ENCODE assay signal across 19 mouse cellular contexts in genomic region chr11:49081886-49082285, GRCm38 (mm10). TPM values are rescaled to one million over a fixed set of nuclear protein-coding genes. Genes with fewer than 3 reads are reported as not detected.
DNase-seq lines count a peak whose midpoint lies in the region; ATAC-seq and TF ChIP-seq lines count a peak whose summit lies in the region.
"Had no signal": no experiment of that assay in that cellular context is flagged by ENCODE, and none has a peak within 500 bp of the region (broad histone marks: within the 10 kb centered on the region; RNA-seq: fewer than 3 reads in every experiment).

No protein-coding gene starts in this region.

- in situ Hi-C loops in CH12.LX (cut with MboI; ENCODE audit: low pct_ligation_motif_present, low pct_unique_long_range_greater_than_20kb, low sequenced_read_pairs): no loop called here

- H3K79me2 ChIP-seq in CH12.LX (replicated peaks; ENCODE audit: control insufficient read depth, extremely low read depth, insufficient read depth, poor library complexity, severe bottlenecking): no peaks in the 10 kb centered on the region

- H3K4me3 ChIP-seq in CH12.LX (replicated peaks in 1 of 3; ENCODE audit: low read depth in 2 of 3, low read length in 2 of 3, poor library complexity in 1 of 3): no peak overlapping the region
- no peak overlapping the region for H3K4me3 ChIP-seq in bone marrow macrophage, adult 2 months (ENCODE audit: insufficient read depth, low read length)
- H3K4me3 ChIP-seq in liver, embryonic 12.5 days: no peak overlapping the region
- H3K4me3 ChIP-seq: forebrain, embryonic 12.5 days; heart, embryonic 15.5 days; limb, embryonic 10.5 days had no signal

- DNase-seq in kidney, adult 8-10 months: peak; percentile 44 to 51
- DNase-seq in kidney, postnatal 4 days: no peak
- DNase-seq in CH12.LX (ENCODE audit: extremely low read depth): no peak
- DNase-seq in cerebellum, postnatal 14 days: no peak
- no peak for DNase-seq in urinary bladder, postnatal 36 days (ENCODE audit: low spot score in 2 of 2)
- no peak for DNase-seq in left cerebral cortex, postnatal 4 days
- DNase-seq: adrenal gland, postnatal 36 days; cerebellum, adult 11 months; lung, embryonic 14.5 days; thymus, adult 2 months had no signal

- H3K27ac ChIP-seq in CH12.LX (ENCODE audit: insufficient read depth, low read depth): no peak overlapping the region
- peak overlapping the region; percentile 6; the same call in 1 of the 2 replicates for H3K27ac ChIP-seq in bone marrow macrophage, adult 2 months (ENCODE audit: insufficient read depth, low read depth, low read length)
- H3K27ac ChIP-seq in liver, embryonic 12.5 days: no peak overlapping the region
- H3K27ac ChIP-seq: forebrain, embryonic 12.5 days; heart, embryonic 15.5 days; limb, embryonic 10.5 days had no signal

- intact Hi-C loops in left cerebral cortex, postnatal 4 days (cut with DNase I): no loop called here

- no peaks in the 10 kb centered on the region for H3K36me3 ChIP-seq in CH12.LX (replicated peaks in 1 of 2; ENCODE audit: control insufficient read depth in 1 of 2, insufficient read depth in 1 of 2, low read length in 1 of 2)
- H3K36me3 ChIP-seq in liver, embryonic 12.5 days: no peaks in the 10 kb centered on the region
- H3K36me3 ChIP-seq: forebrain, embryonic 12.5 days; heart, embryonic 15.5 days; limb, embryonic 10.5 days had no signal

- TF ChIP-seq CTCF in CH12.LX (conservative IDR thresholded peaks at IDR 0.05 in 1 of 2, IDR thresholded peaks at IDR 0.05 in 1 of 2; ENCODE audit: low read depth in 2 of 2, low read length in 2 of 2): no peak
- no peak for TF ChIP-seq CTCF in bone marrow macrophage, adult 2 months (IDR thresholded peaks at IDR 0.05; ENCODE audit: low read depth, low read length)

- peak overlapping the region; percentile 49; the same call in 1 of the 2 replicates for H3K4me2 ChIP-seq in CH12.LX (ENCODE audit: insufficient read depth, low read depth, poor library complexity, severe bottlenecking)
- H3K4me2 ChIP-seq in liver, embryonic 12.5 days: peak overlapping the region; percentile 33
- H3K4me2 ChIP-seq: forebrain, embryonic 12.5 days; heart, embryonic 15.5 days; lung, embryonic 14.5 days had no signal

- no peak for ATAC-seq in liver, embryonic 12.5 days
- ATAC-seq: intestine, embryonic 16.5 days had no signal

- no peak for TF ChIP-seq POLR2A in CH12.LX (IDR thresholded peaks at IDR 0.05; ENCODE audit: low read depth, low read length)
- TF ChIP-seq POLR2A in bone marrow macrophage, adult 2 months (IDR thresholded peaks at IDR 0.05; ENCODE audit: borderline replicate concordance, low read depth, low read length): no peak

- 68% methylated on average over 3 of the region's 3 CpGs for WGBS in liver, embryonic 12.5 days (ENCODE audit: insufficient replicate concordance)

- no peak for TF ChIP-seq RAD21 in CH12.LX (IDR thresholded peaks at IDR 0.05; ENCODE audit: low read depth, low read length)

- peaks cover 5 to 50% of the 10 kb centered on the region in 2 experiments for H3K4me1 ChIP-seq in CH12.LX (ENCODE audit: control insufficient read depth in 1 of 2, insufficient read depth in 2 of 2)
- H3K4me1 ChIP-seq in bone marrow macrophage, adult 2 months (ENCODE audit: control insufficient read depth, insufficient read depth, low read length): peaks cover 37% of the 10 kb centered on the region
- H3K4me1 ChIP-seq in liver, embryonic 12.5 days: peaks cover 65% of the 10 kb centered on the region
- H3K4me1 ChIP-seq: forebrain, embryonic 12.5 days; limb, embryonic 10.5 days had no signal

- H3K27me3 ChIP-seq in CH12.LX (replicated peaks): no peaks in the 10 kb centered on the region
- H3K27me3 ChIP-seq in liver, embryonic 12.5 days (replicated peaks): no peaks in the 10 kb centered on the region
- H3K27me3 ChIP-seq: forebrain, embryonic 12.5 days; heart, embryonic 15.5 days had no signal

- no peak for TF ChIP-seq EP300 in CH12.LX (IDR thresholded peaks at IDR 0.05; ENCODE audit: low read length)

- H3K9ac ChIP-seq in CH12.LX (ENCODE audit: insufficient read depth, low read depth): 0 out of 2 replicates have a peak overlapping the region, but pooled peaks have one; percentile 14
- no peak overlapping the region for H3K9ac ChIP-seq in liver, embryonic 12.5 days
- H3K9ac ChIP-seq: forebrain, embryonic 12.5 days; heart, embryonic 15.5 days; lung, embryonic 14.5 days had no signal

- no peaks in the 10 kb centered on the region for H3K9me3 ChIP-seq in CH12.LX (replicated peaks; ENCODE audit: low read length)
- H3K9me3 ChIP-seq in liver, embryonic 12.5 days (replicated peaks): no peaks in the 10 kb centered on the region
- H3K9me3 ChIP-seq: forebrain, embryonic 12.5 days; heart, embryonic 15.5 days; limb, embryonic 10.5 days had no signal

- dilution Hi-C loops in CH12.LX (cut with MboI; ENCODE audit: extremely low pct_ligation_motif_present, extremely low pct_unique_long_range_greater_than_20kb, low sequenced_read_pairs): no loop called here

TF ChIP-seq in CH12.LX, 34 proteins besides CTCF, POLR2A, EP300 and RAD21:
- no peak for TF ChIP-seq POLR2AphosphoS2 (IDR thresholded peaks at IDR 0.05; ENCODE audit: low read depth, low read length)
- TF ChIP-seq UBTF (IDR thresholded peaks at IDR 0.05; ENCODE audit: low read depth, low read length): no peak
- TF ChIP-seq MAFK (IDR thresholded peaks at IDR 0.05; ENCODE audit: insufficient replicate concordance, low read length): no peak
- TF ChIP-seq JUN (IDR thresholded peaks at IDR 0.05; ENCODE audit: insufficient read depth, low read depth, low read length): no peak
- TF ChIP-seq ELF1 (IDR thresholded peaks at IDR 0.05; ENCODE audit: low read depth, low read length): peak; percentile 50; the same call in 1 of the 2 replicates
- TF ChIP-seq GABPA (IDR thresholded peaks at IDR 0.05; ENCODE audit: insufficient replicate concordance, low read depth, low read length): no peak
- no peak for TF ChIP-seq MEF2A (IDR thresholded peaks at IDR 0.05; ENCODE audit: borderline replicate concordance, low read depth, low read length)
- TF ChIP-seq ZC3H11A (IDR thresholded peaks at IDR 0.05; ENCODE audit: low read depth, low read length): no peak
- TF ChIP-seq E2F4 (IDR thresholded peaks at IDR 0.05; ENCODE audit: insufficient replicate concordance, low read depth, low read length): no peak
TF ChIP-seq in CH12.LX: peak in this region for 1.

RNA-seq across cellular contexts. Expression of gene Ifi47, which starts 5.5 kb away (rescaled TPM):
- 6.2 and 7.2 TPM in 2 replicates for total RNA-seq in CH12.LX (2012; rRNA removed)
- 2.3 and 2.8 TPM in 2 replicates for total RNA-seq in CH12.LX (2014; rRNA removed)
- 2.7 and 3.2 TPM in 2 replicates for polyA plus RNA-seq in CH12.LX (2012; ENCODE audit: insufficient read length, low read depth)
- 49.2 and 51.9 TPM in 2 replicates for polyA plus RNA-seq in bone marrow macrophage, adult 2 months (2012; ENCODE audit: insufficient read depth, insufficient read length, missing spikeins)
- polyA plus RNA-seq in liver, embryonic 12.5 days (2016; fragmentation: Nextera tagmentation; extraction: Ambion mirVana): 7.0 and 7.2 TPM in 2 replicates
- under 1 TPM; 0.48 to 0.90 TPM for total RNA-seq in left cerebral cortex, postnatal 4 days (2021)
- polyA plus RNA-seq: neural tube, embryonic 14.5 days had no signal

RNA-seq across cellular contexts. Expression of gene Tgtp2, which starts 17.9 kb away (rescaled TPM):
- total RNA-seq in CH12.LX (2012; rRNA removed) (0.08 TPM in 1 of 2 replicates, not detected in the other), CH12.LX (2014; rRNA removed) (0.07 and 0.43 TPM in 2 replicates)
- 0.18 TPM in 1 of 2 replicates, not detected in the other for polyA plus RNA-seq in CH12.LX (2012; ENCODE audit: insufficient read length, low read depth)
- 11.8 and 21.4 TPM in 2 replicates for polyA plus RNA-seq in bone marrow macrophage, adult 2 months (2012; ENCODE audit: insufficient read depth, insufficient read length, missing spikeins)
- 0.12 and 0.15 TPM in 2 replicates for polyA plus RNA-seq in liver, embryonic 12.5 days (2016; fragmentation: Nextera tagmentation; extraction: Ambion mirVana)
- not detected for total RNA-seq in left cerebral cortex, postnatal 4 days (2021)
- polyA plus RNA-seq: forebrain, embryonic 12.5 days; hindbrain, embryonic 11.5 days; limb, embryonic 10.5 days; neural tube, embryonic 14.5 days had no signal

RNA-seq across cellular contexts. Expression of gene 9930111J21Rik2, which starts 30.8 kb away (rescaled TPM):
- total RNA-seq in CH12.LX (2012; rRNA removed): 6.9 and 9.9 TPM in 2 replicates
- 18.5 and 21.4 TPM in 2 replicates for total RNA-seq in CH12.LX (2014; rRNA removed)
- 20.7 and 22.7 TPM in 2 replicates for polyA plus RNA-seq in CH12.LX (2012; ENCODE audit: insufficient read length, low read depth)
- 72.7 and 91.8 TPM in 2 replicates for polyA plus RNA-seq in bone marrow macrophage, adult 2 months (2012; ENCODE audit: insufficient read depth, insufficient read length, missing spikeins)
- 0.71 and 0.88 TPM in 2 replicates for polyA plus RNA-seq in liver, embryonic 12.5 days (2016; fragmentation: Nextera tagmentation; extraction: Ambion mirVana)
- total RNA-seq in left cerebral cortex, postnatal 4 days (2021): 1 to 10 TPM in 1 of 2 experiments, under 1 TPM in 1; 0.56 to 1.0 TPM

RNA-seq across cellular contexts. Expression of gene Olfr1396, which starts 32.8 kb away (rescaled TPM):
- total RNA-seq in CH12.LX (2012; rRNA removed) (not detected in 2 replicates), CH12.LX (2014; rRNA removed) (not detected in 2 replicates)
- not detected in 2 replicates for polyA plus RNA-seq in CH12.LX (2012; ENCODE audit: insufficient read length, low read depth)
- not detected in 2 replicates for polyA plus RNA-seq in bone marrow macrophage, adult 2 months (2012; ENCODE audit: insufficient read depth, insufficient read length, missing spikeins)
- polyA plus RNA-seq in liver, embryonic 12.5 days (2016; fragmentation: Nextera tagmentation; extraction: Ambion mirVana): not detected in 2 replicates
- not detected for total RNA-seq in left cerebral cortex, postnatal 4 days (2021)
- total RNA-seq: layer of hippocampus, postnatal 25 days had no signal
- polyA plus RNA-seq: forebrain, embryonic 12.5 days; hindbrain, embryonic 11.5 days; intestine, embryonic 16.5 days; limb, embryonic 10.5 days; lung, embryonic 14.5 days; neural tube, embryonic 14.5 days had no signal

Comparison
In these comparisons a context has a peak if more than half of its experiments do, and no peak if none do; other contexts are left out.
1. DNase-seq: peak in kidney, adult 8-10 months (2 of 2); none in kidney, postnatal 4 days (0 of 2), CH12.LX (single experiment), cerebellum, postnatal 14 days (0 of 2), urinary bladder, postnatal 36 days (0 of 2) and left cerebral cortex, postnatal 4 days (single experiment).
2. RNA of gene Tgtp2, which starts 17.9 kb away (polyA plus RNA-seq): 11.8 to 21.4 TPM in bone marrow macrophage, adult 2 months; 0.12 to 0.15 TPM in liver, embryonic 12.5 days and 0.18 TPM in CH12.LX; every median in the first group is over 10 times any median in the second.
3. RNA of gene 9930111J21Rik2, which starts 30.8 kb away (polyA plus RNA-seq): 72.7 to 91.8 TPM in bone marrow macrophage, adult 2 months and 20.7 to 22.7 TPM in CH12.LX; 0.71 to 0.88 TPM in liver, embryonic 12.5 days; every median in the first group is over 10 times any median in the second.